Mouse (Mus musculus) cerebellum, adult 11-12 months (tissue): ENCODE results near the gene Gjc1.

Source experiments
- DNase-seq: peaks from one replicate; pipeline ENCODE4 v3.0.0; 2022

Gjc1 gene

GRCm38 (mm10) chr11:102819021-102819782 lies at the start of gene Gjc1:
Gene Gjc1 (minus strand): TSS chr11:102819700.
- DNase-seq: peak; percentile 26

DNA sequence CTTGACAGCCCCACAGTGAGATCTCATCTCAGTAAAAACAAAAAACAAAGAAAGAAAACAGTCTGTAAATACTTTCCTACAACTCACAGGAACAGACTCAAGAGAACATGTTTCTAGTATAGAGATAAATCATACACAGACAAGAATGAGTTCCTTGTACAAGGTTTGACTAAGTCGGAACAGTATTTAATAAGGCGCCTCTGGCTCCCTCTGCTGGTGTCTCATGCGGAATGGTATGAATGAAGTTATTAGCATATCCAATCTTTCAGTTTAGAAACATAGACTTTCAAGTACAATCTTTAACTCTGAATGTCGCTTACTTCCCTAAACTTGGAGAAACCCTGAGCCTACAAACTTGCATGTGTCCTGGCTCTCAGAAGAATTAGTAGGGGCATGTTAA lies 44.8 kb upstream of the Gjc1 start:
- no peak for DNase-seq

DNA sequence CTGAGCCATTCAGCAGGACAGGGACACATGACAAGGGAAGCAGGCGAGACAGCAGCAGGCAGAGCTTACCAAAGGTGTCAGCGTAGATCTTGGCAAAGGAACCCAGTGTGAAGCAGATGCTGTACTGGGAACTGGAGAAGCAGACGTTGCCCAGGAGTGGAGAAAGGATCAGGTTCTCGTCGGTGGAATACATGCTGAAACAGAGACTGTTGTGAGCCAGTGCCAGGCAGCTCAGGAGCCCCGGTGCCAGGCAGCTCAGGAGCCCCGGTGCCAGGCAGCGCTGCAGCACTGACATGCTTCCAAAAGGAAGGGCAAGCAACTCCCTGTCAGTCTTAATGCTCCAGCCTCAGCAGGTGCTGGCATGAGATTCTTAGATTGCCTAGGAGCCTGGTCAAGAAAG lies 40.4 kb upstream of the Gjc1 start:
- no peak for DNase-seq

GRCm38 (mm10) chr11:102858951-102859350 lies 39.5 kb upstream of the Gjc1 start:
- no peak for DNase-seq

DNA sequence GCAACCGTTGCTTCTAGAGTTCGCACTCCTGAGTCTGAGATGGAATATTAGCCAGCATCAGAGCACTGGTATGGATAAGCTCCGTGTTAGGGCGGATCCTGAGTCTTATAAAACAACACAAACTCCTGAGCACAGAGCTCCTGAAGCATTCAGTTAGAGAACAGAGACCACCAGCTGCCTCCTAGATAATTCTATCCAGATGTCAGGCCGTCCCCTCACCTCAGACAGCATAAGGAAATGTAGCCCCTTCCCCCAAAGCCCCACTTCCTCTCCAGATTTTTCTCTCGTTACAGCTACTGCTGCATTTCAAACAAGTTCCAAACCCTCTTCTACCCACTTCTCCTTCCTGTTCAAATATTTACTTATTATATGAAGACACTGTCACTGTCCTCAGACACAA lies 36.4 kb upstream of the Gjc1 start:
- no peak for DNase-seq

GRCm38 (mm10) chr11:102853760-102854159 lies 34.3 kb upstream of the Gjc1 start:
- no peak for DNase-seq

DNA sequence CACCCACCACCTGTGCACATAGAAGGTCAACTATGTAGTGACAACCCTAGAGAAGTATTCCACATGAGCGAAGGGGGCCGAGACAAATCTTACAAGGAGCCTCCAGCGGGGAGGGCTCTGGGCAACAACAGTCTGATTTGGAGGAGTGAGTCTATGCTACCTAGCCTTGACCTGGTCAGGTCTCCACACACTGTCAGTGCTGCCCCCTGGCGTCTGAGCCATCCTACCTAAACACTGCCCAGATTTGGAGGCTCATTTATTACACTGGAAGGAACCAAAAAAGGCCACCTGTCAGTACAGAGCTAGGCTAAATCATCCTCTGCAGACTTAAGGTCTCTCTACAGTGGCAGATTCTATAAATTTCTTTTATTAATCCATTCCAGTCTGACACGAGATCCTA lies 32.4 kb upstream of the Gjc1 start:
- DNase-seq: peak; percentile 48

GRCm38 (mm10) chr11:102845926-102846325 lies 26.4 kb upstream of the Gjc1 start:
- DNase-seq: no peak

- no peak for DNase-seq
Observed at GRCm38 (mm10) chr11:102838616-102839150, 19.2 kb upstream of the Gjc1 start.

DNA sequence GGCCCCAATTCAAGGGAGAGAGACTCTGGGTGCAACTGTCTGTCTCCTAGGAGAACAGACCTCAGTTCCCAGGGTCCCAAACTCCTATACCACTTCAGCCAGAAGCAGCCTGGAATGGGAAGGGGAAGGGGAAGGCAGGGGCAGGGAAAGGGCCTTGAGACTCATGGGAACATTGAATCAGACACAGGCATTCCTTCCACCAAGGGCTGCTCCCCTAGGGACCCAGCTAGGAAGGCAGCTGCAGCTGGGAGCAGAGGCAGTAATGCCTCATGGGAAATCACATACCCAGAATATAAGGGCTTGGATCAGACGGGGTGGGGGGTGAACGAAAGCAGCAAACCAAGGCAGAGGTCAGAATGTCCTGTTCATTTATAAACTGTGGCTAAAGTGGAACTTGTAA lies 18.6 kb upstream of the Gjc1 start:
- DNase-seq: no peak

DNA sequence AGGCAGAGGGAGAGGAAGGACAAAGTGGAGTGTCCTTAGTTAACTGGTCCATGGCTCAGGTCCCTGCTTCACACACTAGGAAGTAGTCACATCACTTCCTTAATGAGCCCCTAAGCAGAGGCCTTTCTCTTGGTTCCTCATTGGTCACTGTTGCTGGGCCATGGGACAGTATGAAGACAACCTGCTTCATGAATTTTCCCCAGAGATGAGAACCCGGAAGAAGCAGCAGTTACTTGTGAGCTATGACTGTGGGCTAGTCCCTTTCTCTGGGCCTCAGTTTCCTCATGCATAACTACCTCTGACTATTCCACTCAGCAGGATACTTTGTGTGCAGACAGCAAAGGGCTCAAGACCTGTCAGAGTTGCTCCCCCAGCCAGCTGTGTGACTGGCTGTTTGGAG lies 17.9 kb upstream of the Gjc1 start:
- DNase-seq: no peak

DNA sequence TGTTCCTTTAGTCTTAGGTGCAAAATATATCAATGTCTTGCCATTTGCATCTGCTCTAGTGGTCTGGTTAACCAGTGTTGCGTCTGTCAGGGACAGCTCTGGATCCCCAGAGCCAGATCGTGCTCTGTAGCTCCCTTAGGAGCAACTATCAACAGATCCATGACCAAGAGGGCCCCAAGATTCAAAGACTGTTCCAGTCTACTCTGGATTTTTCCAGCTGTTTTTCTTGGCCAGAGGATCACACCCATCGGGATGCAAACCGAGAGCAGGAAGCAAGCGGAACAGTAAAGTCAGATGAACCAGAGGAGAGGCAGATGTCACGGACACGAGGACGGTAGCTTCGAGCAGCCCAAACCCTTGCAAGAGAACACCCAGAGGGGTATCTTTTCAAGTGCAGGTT lies 16.6 kb upstream of the Gjc1 start:
- no peak for DNase-seq

DNA sequence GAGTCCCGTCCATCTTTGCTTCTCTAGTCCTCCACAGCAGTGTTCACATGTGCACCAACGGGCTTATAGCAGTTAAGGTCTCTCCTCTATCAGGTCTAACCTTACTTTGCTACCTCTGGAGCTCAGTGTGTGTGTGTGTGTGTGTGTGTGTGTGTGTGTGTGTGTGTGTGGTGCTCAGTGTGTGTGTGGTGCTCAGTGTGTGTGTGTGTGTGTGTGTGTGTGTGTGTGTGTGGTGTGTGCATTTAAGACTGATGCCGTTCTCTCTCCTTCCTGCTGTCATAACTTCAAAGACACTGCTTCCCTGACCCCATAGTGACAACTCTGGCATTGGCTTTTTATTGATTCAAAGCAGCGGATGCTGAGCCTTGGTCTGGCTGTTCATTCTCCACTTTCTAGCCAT lies 16.0 kb upstream of the Gjc1 start, which contains the start of gene Higd1b:
Gene Higd1b (plus strand): TSS at position 301 of the 400 bp plus-strand sequence.
- no peak for DNase-seq

GRCm38 (mm10) chr11:102834219-102834618 lies 14.7 kb upstream of the Gjc1 start:
- DNase-seq: no peak

DNA sequence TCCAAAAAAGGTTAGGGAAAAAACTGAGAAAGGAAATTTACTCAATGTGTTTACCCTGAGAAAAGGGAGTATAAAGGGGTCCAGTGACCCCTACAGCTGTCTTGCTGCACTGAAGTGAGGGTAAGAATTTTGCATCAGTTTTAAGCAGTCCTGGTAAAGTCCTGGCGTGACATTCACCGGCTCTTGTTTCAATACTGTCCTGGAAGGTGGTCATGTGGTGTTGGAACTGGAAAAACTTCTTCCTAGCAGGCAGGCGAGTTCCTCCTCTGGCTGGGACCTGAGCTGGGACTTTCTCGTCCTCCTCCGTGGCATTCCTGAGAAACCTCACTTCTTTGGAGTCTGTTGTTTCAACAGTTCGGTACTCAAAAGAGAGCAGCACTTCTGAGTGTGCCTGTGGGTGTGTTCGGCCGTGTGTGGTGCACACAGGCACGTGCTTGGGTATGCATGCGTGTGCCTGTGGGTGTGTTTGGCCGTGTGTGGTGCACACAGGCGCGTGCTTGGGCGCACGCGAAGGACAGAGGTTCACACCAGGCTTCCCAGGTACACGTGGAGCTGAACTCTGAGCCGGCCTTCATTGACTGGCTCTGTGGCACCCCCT lies 13.3 kb upstream of the Gjc1 start:
- no peak for DNase-seq

- DNase-seq: no peak
Observed at GRCm38 (mm10) chr11:102830276-102830675, 10.8 kb upstream of the Gjc1 start.

DNA sequence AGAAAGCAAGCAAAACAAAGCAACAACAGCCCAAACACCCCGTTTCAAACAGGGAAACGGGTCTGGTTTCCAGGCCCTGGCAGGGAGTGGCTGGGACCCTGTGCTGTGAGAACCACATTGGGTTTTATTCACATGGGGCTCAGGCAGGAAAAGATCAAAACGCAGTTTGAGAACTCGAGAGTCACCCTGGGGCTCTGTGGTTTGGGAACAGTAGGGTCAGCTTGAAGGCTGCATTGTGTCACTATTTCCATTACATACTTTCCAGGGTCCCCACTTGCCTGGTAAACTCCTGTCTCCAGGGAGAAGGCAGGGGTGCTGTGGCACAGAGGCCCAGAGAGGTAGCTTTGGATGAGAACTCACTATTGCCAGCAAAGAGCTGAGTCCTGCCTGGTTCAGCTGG lies 7.6 kb upstream of the Gjc1 start:
- no peak for DNase-seq

DNA sequence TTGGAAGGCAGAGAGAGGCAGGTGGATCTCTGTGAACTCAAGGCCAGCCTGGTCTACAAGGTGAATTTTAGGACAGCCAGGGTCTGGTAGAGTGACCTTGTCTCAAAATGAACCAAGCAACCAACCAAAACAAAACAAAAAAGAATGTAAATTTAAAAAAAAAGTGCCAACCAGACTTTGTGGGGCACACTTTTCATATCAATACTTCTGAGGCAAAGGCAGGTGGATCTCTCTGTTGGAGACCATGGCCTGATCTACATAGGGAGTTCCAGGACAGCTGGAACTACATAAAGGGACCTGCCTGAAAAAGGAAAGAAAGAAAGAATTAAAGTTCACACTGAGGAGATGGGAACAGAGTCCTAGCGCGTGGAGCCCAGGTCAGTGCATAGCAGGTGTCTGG lies 7.0 kb upstream of the Gjc1 start:
- DNase-seq: no peak

GRCm38 (mm10) chr11:102821231-102821630 lies 1.7 kb upstream of the Gjc1 start:
- DNase-seq: no peak

DNA sequence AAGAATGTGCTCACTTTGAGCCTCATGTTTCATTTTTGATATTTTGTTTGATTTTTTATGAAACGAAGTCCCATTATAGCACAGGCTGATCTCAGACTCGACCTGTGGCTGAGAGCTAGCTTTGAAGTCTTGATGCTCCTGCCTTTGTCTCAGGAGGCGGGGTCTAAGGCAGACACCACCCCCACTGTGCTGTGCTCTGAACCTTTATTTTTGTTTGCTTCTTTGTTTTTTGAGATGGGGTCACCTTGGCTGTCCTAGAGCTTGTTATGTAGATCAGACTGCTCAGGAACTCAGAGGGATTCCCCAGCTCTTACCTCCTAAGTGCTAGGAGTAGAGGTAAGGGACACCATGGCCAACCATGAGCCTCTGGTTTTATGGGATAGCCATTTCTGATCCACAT lies 932 bp upstream of the Gjc1 start:
- no peak for DNase-seq

DNA sequence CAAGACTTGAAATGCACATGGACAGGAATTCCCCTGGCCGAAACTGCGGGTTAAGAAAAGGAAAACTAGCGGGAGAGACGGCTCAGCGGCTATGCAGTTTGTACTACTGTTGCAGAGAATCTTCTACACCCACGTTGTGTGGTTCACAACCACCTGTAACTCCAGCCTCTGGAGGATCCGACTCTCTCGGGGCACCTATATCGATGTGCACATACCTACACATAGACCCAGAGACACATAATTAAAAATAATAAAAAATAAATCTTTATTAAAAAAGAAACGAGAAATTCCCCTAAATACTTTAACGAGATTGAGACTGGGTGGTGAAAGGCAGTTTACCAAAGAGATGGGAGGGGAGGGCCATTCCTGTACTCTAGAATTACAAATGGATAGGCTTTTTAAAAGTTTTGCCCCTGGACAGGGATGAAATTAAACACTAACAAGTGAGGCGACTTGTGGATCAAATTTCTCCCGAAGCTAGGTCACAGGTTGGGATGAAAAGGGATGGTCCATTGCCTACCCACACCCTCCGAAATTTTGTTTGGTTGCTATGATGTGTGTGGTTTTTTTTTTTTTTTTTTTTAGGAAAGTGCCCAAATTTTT lies 384 bp upstream of the Gjc1 start:
- no peak for DNase-seq

DNA sequence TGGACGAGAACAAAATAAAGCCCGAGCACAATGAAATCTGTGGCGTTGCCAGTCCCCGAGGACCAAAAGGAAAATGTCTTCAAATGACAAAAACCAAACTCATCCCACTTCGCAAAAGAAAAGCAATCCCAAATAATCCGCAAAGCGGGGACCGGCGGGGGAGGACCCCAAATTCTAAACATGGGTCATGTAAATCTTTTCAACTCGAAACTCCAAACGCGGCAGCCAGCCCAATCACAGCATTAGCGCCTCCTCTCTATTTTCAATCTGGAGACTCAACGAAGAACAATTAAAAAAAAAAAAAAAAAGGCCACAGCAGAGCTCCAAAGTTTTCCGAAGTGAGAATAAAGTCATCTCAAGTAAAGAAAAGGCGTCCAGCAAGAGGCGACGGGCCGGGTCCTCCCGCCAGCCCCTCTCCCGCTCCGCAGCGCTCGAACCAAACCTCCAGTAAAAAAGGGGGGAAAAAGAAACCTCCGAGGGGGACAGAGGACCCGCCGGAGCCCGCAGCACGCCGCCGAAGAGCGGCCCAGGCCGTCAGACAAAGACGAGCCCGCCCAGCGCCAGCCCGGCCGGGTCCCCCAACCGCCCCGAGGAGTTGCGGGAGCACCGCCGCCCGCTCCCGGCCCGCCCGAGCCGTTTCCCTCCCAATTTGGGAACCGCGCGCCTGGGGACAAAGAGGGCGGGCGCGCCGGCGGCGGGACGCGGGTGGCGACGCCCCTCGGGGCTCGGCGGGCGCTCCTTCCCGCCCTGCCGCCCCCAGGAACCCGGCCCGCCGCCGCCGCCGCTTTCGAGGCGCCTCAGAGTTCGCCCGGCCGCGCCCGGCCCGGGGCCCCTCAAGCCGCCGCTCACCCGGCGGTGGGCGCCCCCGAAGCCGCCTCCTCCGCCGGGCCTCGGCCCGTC lies 1.1 kb downstream of the Gjc1 start:
- no peak for DNase-seq

- DNase-seq: no peak
Observed at GRCm38 (mm10) chr11:102814881-102815280, 4.6 kb downstream of the Gjc1 start.
